Mouse (Mus musculus): ENCODE measurements around the gene D030056L22Rik. TPM values are rescaled to one million over a fixed set of nuclear protein-coding genes. Genes with fewer than 3 reads are reported as not detected.

The D030056L22Rik gene
- 4.1 and 12.6 TPM in 2 replicates for polyA plus RNA-seq (2012; rRNA removed; ENCODE audit: low replicate concordance)

DNA sequence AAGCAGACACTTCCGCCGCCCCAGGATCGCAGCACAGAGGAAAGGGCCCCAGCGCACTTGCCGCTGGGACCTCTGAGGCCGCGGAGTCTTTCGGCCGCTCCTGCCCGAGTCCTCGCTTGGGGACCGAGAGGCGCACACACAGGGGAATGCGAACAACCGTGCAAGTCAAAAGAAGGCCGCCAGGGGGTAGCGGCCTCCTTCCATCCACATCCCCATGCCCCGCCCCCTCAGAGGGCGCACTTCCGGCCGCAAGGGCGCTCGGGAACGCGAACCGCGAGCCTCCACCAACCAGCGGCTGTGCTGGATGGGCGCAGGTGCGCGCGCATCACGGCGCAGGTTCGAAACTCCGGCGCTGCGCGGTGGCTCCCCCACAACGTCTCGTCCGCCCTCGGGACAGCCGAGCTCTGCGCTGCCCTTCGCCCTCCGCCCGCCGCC is at the start of gene D030056L22Rik:
TSS of gene D030056L22Rik (plus strand) at position 328 of the 435 bp plus-strand sequence.

DNA sequence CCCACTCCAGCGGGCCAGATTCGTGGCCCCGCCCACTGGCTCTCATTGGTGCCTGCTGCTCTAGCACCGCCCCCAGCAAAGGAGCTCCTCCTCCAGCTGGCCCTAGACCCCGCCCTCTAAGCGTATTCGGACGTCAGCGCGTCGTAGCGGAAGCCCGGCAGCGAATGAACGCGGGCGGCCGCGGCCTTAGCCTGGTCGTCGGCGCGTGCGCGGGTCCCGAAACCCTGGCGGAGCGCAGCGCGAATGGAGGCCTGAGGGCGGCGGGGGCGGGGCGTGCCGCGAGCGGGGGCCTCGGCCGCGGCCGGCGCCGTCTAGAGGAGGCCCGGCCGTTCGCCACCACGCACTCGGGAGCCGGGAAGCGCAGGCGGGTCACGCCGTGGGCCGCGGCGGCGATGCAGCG is 42.4 kb upstream of the D030056L22Rik start, which contains the start of gene Carnmt1:
TSS of gene Carnmt1 (plus strand) at position 157 of the 400 bp plus-strand sequence.

DNA sequence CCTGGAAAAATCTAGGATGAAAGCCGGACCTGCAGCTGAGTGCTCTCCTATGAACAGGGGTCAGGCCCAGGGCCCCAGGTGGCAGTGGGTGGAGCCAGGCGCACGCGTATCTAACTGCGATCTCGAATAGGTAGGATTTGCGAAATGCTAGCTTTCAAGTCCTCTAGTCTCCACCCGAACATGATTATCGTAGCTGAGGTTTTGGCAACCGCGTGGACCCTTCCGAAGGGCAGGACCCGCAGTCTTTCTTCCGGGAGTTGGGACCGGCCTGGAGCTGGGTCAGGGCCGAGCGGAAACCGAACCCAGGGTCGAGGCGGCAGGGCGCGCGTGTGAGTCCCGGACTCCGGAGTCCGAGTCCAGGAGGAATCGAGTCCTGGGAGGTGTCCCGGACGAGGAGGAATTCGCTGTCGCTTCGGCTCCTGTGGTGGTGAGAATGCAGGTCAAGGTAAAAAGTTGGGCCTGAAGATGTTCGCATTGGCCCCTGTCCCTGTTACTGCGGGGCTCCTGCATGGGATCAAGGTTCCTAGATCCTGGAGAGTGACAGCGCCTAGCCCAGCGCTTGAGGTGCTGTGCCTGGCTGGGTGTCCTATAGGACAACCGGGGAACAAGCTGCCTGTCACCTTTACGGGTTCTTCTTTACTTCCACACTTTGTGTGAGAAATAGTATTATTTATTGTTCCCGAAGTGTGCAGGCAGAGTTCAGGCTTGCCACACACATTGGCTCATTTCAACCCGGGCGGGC is 36.8 kb downstream of the D030056L22Rik start, which contains the start of gene Trpm6:
TSS of gene Trpm6 (plus strand) at position 386 of the 742 bp plus-strand sequence.

Other genes with a start within 250 kb of the D030056L22Rik start
- gene Ostf1, start 81.4 kb upstream of the D030056L22Rik start, polyA plus RNA-seq (2012; rRNA removed; ENCODE audit: low replicate concordance) = 65.5 and 68.3 TPM in 2 replicates
- gene Nmrk1, start 81.2 kb upstream of the D030056L22Rik start, polyA plus RNA-seq (2012; rRNA removed; ENCODE audit: low replicate concordance) = 7.9 and 13.4 TPM in 2 replicates
- 6.7 and 8.1 TPM in 2 replicates for gene Carnmt1, start 42.4 kb upstream of the D030056L22Rik start, polyA plus RNA-seq (2012; rRNA removed; ENCODE audit: low replicate concordance)
- gene Trpm6, start 36.8 kb downstream of the D030056L22Rik start, polyA plus RNA-seq (2012; rRNA removed; ENCODE audit: low replicate concordance) = 0.30 and 0.95 TPM in 2 replicates